Mouse (Mus musculus): Measurements from ENCODE around the gene Elovl7. TPM values are rescaled to one million over a fixed set of nuclear protein-coding genes. Genes with fewer than 3 reads are reported as not detected.

The Elovl7 gene
- polyA plus RNA-seq, 1 experiment from 2014 or later, result 12.3 TPM

DNA sequence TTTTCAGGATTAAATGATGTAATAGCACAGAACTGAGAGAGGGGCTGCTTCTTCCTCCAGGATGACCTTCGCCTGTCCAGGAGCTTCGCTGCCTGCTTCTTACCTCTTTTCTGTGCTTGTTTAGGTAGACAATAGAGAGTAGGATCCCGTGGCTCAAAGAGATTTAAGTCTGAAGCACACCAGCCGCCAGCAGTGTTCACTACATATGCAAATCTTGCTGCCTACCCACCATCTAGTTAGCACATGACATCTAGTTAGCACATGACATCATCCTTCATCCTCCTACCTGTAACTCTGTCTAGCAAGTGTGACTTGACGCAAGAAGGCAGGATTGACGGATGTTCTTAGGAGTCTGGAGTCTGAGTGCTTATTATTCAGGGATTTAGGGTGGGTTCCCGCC, 5.6 kb downstream of the Elovl7 start:
- Histone ChIP-seq H3K4me3 (ENCODE audit: low read length) (no peak overlapping the region), H3K27ac (ENCODE audit: low read length) (no peak overlapping the region), H3K9me3 (ENCODE audit: control insufficient read depth, low read length) (no peaks in the 10 kb centered on the region), H3K4me1 (replicated peaks; ENCODE audit: control insufficient read depth, insufficient read depth, low read length) (no peaks in the 10 kb centered on the region; the same call in 1 of the 2 replicates), H3K27me3 (ENCODE audit: control insufficient read depth, insufficient read depth, low read depth, low read length) (peaks cover 2% of the 10 kb centered on the region), H3K9ac (ENCODE audit: low read length) (no peak overlapping the region), H3K4me2 (ENCODE audit: low read depth, low read length) (no peak overlapping the region), H3K36me3 (ENCODE audit: control insufficient read depth, insufficient read depth, low read length) (no peaks in the 10 kb centered on the region)
- 71% methylated on average over 7 of the region's 7 CpGs for WGBS
- no peak for ATAC-seq (ENCODE audit: low read depth)

DNA sequence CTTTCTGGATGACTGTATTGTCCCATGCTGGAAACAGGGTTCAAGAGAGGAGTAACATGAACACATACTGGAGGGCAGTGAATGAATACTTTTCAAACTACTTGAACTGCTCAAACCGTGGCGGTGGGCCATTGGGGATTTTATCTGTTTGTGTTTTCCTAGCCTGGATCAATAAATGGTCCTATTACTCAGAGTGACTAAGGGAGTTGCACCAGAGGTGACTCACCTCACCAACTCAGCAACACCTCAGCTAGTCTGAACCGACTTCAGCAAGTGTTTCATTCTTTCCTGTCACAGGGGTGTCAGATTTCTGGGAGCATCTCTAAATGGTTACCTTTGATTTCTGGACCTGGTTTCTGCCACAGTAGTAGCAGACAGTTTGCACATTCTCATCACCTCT, 15.0 kb downstream of the Elovl7 start:
- ATAC-seq (ENCODE audit: low read depth), result no peak; the same call in 1 of the 2 replicates
- Histone ChIP-seq H3K9me3 (ENCODE audit: control insufficient read depth, low read length) (no peaks in the 10 kb centered on the region), H3K4me3 (ENCODE audit: low read length) (no peak overlapping the region), H3K4me2 (ENCODE audit: low read depth, low read length) (no peak overlapping the region), H3K27me3 (ENCODE audit: control insufficient read depth, insufficient read depth, low read depth, low read length) (no peaks in the 10 kb centered on the region), H3K9ac (ENCODE audit: low read length) (no peak overlapping the region), H3K4me1 (replicated peaks; ENCODE audit: control insufficient read depth, insufficient read depth, low read length) (no peaks in the 10 kb centered on the region), H3K27ac (ENCODE audit: low read length) (peak overlapping the region; percentile 41), H3K36me3 (ENCODE audit: control insufficient read depth, insufficient read depth, low read length) (no peaks in the 10 kb centered on the region)
- 39% methylated on average over 3 of the region's 3 CpGs for WGBS

- Histone ChIP-seq H3K4me1 (replicated peaks; ENCODE audit: control insufficient read depth, insufficient read depth, low read length) (no peaks in the 10 kb centered on the region), H3K27ac (ENCODE audit: low read length) (peak overlapping the region; percentile 41), H3K4me2 (ENCODE audit: low read depth, low read length) (no peak overlapping the region), H3K27me3 (ENCODE audit: control insufficient read depth, insufficient read depth, low read depth, low read length) (no peaks in the 10 kb centered on the region), H3K4me3 (ENCODE audit: low read length) (no peak overlapping the region), H3K9me3 (ENCODE audit: control insufficient read depth, low read length) (no peaks in the 10 kb centered on the region), H3K9ac (ENCODE audit: low read length) (no peak overlapping the region), H3K36me3 (ENCODE audit: control insufficient read depth, insufficient read depth, low read length) (no peaks in the 10 kb centered on the region)
- ATAC-seq (ENCODE audit: low read depth), result peak; percentile 70
- 58% methylated on average over 6 of the region's 6 CpGs for WGBS
Measured at GRCm38 (mm10) chr13:108229634-108230330, 15.6 kb downstream of the Elovl7 start.

GRCm38 (mm10) chr13:108240012-108240411, 25.8 kb downstream of the Elovl7 start:
- Histone ChIP-seq H3K9me3 (ENCODE audit: control insufficient read depth, low read length) (no peaks in the 10 kb centered on the region), H3K4me2 (ENCODE audit: low read depth, low read length) (no peak overlapping the region), H3K27ac (ENCODE audit: low read length) (no peak overlapping the region; the same call in 1 of the 2 replicates), H3K9ac (ENCODE audit: low read length) (no peak overlapping the region), H3K36me3 (ENCODE audit: control insufficient read depth, insufficient read depth, low read length) (no peaks in the 10 kb centered on the region), H3K4me1 (replicated peaks; ENCODE audit: control insufficient read depth, insufficient read depth, low read length) (0 out of 2 replicates have a peak, but pooled peaks cover 4% of the 10 kb centered on the region), H3K27me3 (ENCODE audit: control insufficient read depth, insufficient read depth, low read depth, low read length) (no peaks in the 10 kb centered on the region), H3K4me3 (ENCODE audit: low read length) (no peak overlapping the region)
- WGBS, result 21% methylated on average over 4 of the region's 4 CpGs
- 0 out of 2 replicates have a peak, but pooled peaks have one; percentile 36 for ATAC-seq (ENCODE audit: low read depth)

GRCm38 (mm10) chr13:108241715-108242114, 27.5 kb downstream of the Elovl7 start:
- Histone ChIP-seq H3K4me2 (ENCODE audit: low read depth, low read length) (no peak overlapping the region), H3K4me3 (ENCODE audit: low read length) (no peak overlapping the region), H3K9me3 (ENCODE audit: control insufficient read depth, low read length) (no peaks in the 10 kb centered on the region), H3K27me3 (ENCODE audit: control insufficient read depth, insufficient read depth, low read depth, low read length) (no peaks in the 10 kb centered on the region), H3K9ac (ENCODE audit: low read length) (no peak overlapping the region), H3K36me3 (ENCODE audit: control insufficient read depth, insufficient read depth, low read length) (no peaks in the 10 kb centered on the region), H3K4me1 (replicated peaks; ENCODE audit: control insufficient read depth, insufficient read depth, low read length) (0 out of 2 replicates have a peak, but pooled peaks cover 4% of the 10 kb centered on the region), H3K27ac (ENCODE audit: low read length) (no peak overlapping the region)
- WGBS, result 65% methylated on average over 5 of the region's 5 CpGs
- no peak for ATAC-seq (ENCODE audit: low read depth)

DNA sequence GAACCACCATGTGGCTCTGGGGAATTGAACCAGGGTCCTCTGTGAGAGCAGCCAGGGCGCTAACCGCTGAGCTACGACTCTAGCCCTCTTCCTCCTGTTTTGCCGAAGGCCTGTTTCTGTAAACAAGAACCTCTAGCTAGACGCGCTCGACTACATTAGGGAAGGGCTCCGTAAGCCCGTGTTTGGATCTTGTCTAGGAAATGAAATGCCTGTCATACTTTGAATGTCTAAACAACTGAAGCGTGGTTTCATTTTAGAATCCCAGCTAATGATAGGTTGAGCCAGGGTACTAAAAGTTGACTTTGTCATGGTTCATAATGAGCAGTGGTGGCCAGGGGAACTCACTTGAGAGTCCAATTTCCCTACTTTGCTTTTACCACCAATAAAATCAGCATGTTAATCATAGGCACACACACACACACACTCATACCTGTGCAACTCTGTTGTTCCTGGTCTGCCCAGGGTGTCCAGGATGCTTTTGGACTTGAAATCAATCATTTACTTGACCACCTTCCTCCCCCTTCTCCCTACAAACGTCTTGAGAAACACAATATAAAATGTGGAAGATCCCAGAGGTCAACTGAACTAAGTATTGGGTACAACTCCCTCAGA, 31.0 kb downstream of the Elovl7 start:
- H3K36me3 ChIP-seq (ENCODE audit: control insufficient read depth, insufficient read depth, low read length), result no peaks in the 10 kb centered on the region
- 0 out of 2 replicates have a peak, but pooled peaks cover under 1% of the 10 kb centered on the region for H3K4me1 ChIP-seq (replicated peaks; ENCODE audit: control insufficient read depth, insufficient read depth, low read length)
- 60% methylated on average over 11 of the region's 11 CpGs for WGBS
- no peak overlapping the region for H3K9ac ChIP-seq (ENCODE audit: low read length)
- H3K27ac ChIP-seq (ENCODE audit: low read length), result no peak overlapping the region
- H3K9me3 ChIP-seq (ENCODE audit: control insufficient read depth, low read length), result no peaks in the 10 kb centered on the region
- H3K4me2 ChIP-seq (ENCODE audit: low read depth, low read length), result no peak overlapping the region
- no peaks in the 10 kb centered on the region for H3K27me3 ChIP-seq (ENCODE audit: control insufficient read depth, insufficient read depth, low read depth, low read length)
- H3K4me3 ChIP-seq (ENCODE audit: low read length), result no peak overlapping the region
- ATAC-seq (ENCODE audit: low read depth), result no peak

DNA sequence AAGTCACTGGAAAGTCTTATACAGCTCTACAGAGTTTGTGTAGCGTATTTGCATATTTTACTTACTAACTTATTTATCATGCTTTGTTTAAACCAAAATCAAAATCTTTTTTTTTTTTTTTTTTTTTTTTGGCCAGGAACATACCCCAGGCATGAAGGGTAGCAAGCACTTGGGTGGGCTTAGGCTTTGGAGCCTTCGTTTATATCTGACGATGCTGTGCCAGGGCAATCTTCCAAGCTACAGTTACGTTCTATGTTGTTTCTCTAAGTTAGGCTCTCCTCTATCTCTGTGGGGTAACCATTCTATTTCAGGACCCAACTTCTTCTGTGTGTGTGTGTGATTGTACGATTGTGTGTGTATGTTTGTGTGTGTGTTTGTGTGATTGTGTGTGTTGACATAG, 36.9 kb downstream of the Elovl7 start:
- H3K36me3 ChIP-seq (ENCODE audit: control insufficient read depth, insufficient read depth, low read length), result no peaks in the 10 kb centered on the region
- ATAC-seq (ENCODE audit: low read depth), result peak; percentile 75
- no peak overlapping the region for H3K4me3 ChIP-seq (ENCODE audit: low read length)
- no peak overlapping the region for H3K27ac ChIP-seq (ENCODE audit: low read length)
- no peaks in the 10 kb centered on the region for H3K9me3 ChIP-seq (ENCODE audit: control insufficient read depth, low read length)
- H3K4me2 ChIP-seq (ENCODE audit: low read depth, low read length), result no peak overlapping the region
- no peaks in the 10 kb centered on the region for H3K27me3 ChIP-seq (ENCODE audit: control insufficient read depth, insufficient read depth, low read depth, low read length)
- no peaks in the 10 kb centered on the region for H3K4me1 ChIP-seq (replicated peaks; ENCODE audit: control insufficient read depth, insufficient read depth, low read length)
- no peak overlapping the region for H3K9ac ChIP-seq (ENCODE audit: low read length)
- WGBS, result 50% methylated on average over 5 of the region's 5 CpGs

DNA sequence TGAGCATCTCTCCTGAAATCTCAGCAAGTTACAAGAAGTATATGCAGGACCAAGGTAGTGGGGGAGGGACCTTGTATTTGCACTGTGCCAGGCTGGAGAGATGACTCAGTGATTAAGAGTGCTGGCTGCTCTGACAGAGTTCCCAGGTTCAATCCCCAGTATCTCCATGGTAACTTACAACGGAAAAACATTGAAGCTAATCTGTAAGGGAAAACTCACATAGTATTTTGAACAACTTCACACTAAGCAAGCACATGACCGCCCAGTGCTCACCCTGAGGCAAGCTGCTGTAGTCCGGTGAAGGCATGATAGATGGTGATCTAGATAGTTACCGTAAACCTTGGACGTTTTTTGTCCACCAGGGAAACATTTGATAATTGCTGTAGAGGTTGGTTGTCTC, 39.8 kb downstream of the Elovl7 start:
- H3K4me2 ChIP-seq (ENCODE audit: low read depth, low read length), result no peak overlapping the region
- no peaks in the 10 kb centered on the region for H3K27me3 ChIP-seq (ENCODE audit: control insufficient read depth, insufficient read depth, low read depth, low read length)
- H3K9me3 ChIP-seq (ENCODE audit: control insufficient read depth, low read length), result no peaks in the 10 kb centered on the region
- no peak overlapping the region for H3K9ac ChIP-seq (ENCODE audit: low read length)
- ATAC-seq (ENCODE audit: low read depth), result no peak
- no peaks in the 10 kb centered on the region for H3K4me1 ChIP-seq (replicated peaks; ENCODE audit: control insufficient read depth, insufficient read depth, low read length)
- 69% methylated on average over 5 of the region's 5 CpGs for WGBS
- H3K36me3 ChIP-seq (ENCODE audit: control insufficient read depth, insufficient read depth, low read length), result no peaks in the 10 kb centered on the region
- no peak overlapping the region for H3K4me3 ChIP-seq (ENCODE audit: low read length)
- H3K27ac ChIP-seq (ENCODE audit: low read length), result no peak overlapping the region

DNA sequence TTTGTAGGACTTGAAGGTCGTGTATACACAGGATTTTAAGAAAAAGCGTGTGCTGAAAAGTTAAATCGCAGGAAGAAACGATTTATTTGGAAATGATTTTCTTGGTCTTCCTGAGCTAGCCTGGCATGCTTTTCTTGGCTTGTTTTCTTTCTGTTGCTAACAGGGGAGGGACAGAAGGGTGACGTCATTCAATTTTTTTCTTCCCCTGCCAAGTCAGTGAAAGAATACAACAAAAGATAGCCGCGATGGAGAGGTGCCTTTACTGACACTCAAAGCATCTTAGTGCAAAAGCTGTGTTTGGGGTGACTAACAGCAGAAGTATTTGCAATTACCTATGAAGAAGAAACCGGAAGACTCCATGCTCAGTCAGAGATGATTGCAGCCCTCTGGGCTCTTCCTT, 48.8 kb downstream of the Elovl7 start:
- H3K27me3 ChIP-seq (ENCODE audit: control insufficient read depth, insufficient read depth, low read depth, low read length), result no peaks in the 10 kb centered on the region
- no peak for ATAC-seq (ENCODE audit: low read depth)
- no peaks in the 10 kb centered on the region for H3K4me1 ChIP-seq (replicated peaks; ENCODE audit: control insufficient read depth, insufficient read depth, low read length)
- H3K9me3 ChIP-seq (ENCODE audit: control insufficient read depth, low read length), result no peaks in the 10 kb centered on the region
- H3K4me3 ChIP-seq (ENCODE audit: low read length), result no peak overlapping the region
- H3K27ac ChIP-seq (ENCODE audit: low read length), result no peak overlapping the region
- 46% methylated on average over 8 of the region's 8 CpGs for WGBS
- H3K9ac ChIP-seq (ENCODE audit: low read length), result no peak overlapping the region
- H3K36me3 ChIP-seq (ENCODE audit: control insufficient read depth, insufficient read depth, low read length), result no peaks in the 10 kb centered on the region
- H3K4me2 ChIP-seq (ENCODE audit: low read depth, low read length), result no peak overlapping the region

Measured in lung, embryonic 16.5 days (tissue).